Mouse (Mus musculus): ENCODE results near the gene Shkbp1.

GRCm38 (mm10) chr7:27342595-27342994 lies 13.2 kb downstream of the Shkbp1 start:
- TF ChIP-seq CTCF (IDR thresholded peaks at IDR 0.05; ENCODE audit: low read depth, low read length): peak; percentile 38; the same call in 1 of the 2 replicates
- no peak for TF ChIP-seq POLR2A (IDR thresholded peaks at IDR 0.05; ENCODE audit: borderline replicate concordance, low read depth, low read length)
